Mouse (Mus musculus): ENCODE measurements around the gene Mgat4b. TPM values are rescaled to one million over a fixed set of nuclear protein-coding genes. Genes with fewer than 3 reads are reported as not detected.

Gene Mgat4b
- total RNA-seq, 1 experiment from 2014 or later: 5.5 TPM

DNA sequence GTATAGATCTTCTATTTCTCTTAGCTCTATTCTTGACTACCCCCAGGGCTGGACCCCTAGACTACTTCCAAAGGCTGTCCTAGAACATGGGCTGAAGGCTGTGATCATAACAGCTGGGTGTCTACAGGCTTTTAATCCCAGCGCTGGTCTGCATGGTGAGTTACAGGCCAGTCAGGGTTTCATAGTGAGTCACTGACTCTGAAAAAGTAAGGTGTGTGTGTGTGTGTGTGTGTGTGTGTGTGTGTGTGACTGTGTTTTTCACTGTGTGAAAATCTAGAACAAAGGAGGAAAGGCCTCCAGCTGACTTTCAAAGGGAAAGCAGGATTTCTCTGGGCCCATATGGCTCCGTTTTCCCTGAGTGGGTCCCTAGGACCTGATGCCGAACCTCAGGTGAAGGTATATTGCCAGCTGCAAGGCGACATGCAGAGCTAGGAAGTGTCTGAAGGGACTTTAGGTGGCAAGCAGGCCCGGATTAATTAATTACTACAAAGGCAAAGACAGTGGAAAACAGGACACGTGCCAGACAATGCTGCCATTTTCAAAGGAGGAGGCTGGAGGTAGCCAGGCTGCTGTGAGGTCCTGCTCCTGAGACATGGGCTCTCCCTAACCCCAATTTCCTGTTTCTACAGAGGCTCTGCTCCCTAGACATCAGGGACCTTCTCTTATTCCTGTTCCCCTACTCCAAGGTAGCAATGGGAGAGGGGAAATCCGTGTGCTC, 12.0 kb downstream of the Mgat4b start:
- no peak for ATAC-seq (ENCODE audit: extremely low read depth, insufficient number of reproducible peaks, low FRiP score, poor library complexity, severe bottlenecking)

DNA sequence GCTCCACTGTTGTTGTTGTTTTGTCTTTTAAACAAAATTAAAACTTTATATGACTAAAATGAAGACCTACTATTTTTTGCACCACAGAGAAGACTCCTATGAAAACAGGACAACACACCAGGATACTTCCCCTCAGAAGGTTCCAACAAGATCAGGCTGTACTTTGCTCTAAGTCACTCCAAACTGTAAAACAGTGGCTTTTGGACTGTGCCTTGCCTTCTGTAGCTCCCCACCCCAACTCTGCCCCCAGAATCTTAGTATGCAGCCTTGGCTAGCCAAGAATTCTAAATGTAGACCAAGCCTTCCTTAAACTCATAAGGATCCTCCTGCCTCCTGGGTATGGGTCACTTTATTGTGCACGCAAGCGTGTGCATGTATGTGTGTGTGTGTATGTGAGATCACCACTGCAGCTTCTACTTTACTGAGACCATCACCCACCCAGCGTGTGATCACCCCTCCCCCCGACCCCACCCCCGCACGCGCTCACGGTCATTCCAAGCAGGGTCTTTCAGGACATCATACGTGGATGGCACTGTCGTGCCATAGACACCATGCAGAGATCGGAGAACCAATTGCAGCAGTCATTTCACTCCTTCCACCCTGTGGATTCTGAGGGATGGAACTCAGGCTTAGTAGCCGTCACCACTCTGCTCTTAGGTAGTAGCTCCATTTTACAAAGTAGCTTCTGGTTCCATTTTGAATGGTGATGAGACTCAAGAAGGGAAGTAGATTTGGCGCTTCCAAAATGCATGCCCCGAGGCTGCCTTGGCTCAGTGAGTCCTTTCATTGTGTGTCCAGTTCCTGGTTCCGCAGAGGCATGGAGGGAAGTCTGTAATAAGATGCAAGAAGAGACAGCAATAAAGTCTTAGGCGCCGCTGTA, 13.3 kb downstream of the Mgat4b start:
- peak; percentile 7; the same call in 1 of the 2 replicates for ATAC-seq (ENCODE audit: extremely low read depth, insufficient number of reproducible peaks, low FRiP score, poor library complexity, severe bottlenecking)

- ATAC-seq (ENCODE audit: extremely low read depth, insufficient number of reproducible peaks, low FRiP score, poor library complexity, severe bottlenecking): peak; percentile 29
Measured at GRCm38 (mm10) chr11:50224671-50225530, 14.2 kb downstream of the Mgat4b start.

GRCm38 (mm10) chr11:50225611-50226378, 15.1 kb downstream of the Mgat4b start:
- ATAC-seq (ENCODE audit: extremely low read depth, insufficient number of reproducible peaks, low FRiP score, poor library complexity, severe bottlenecking): no peak

DNA sequence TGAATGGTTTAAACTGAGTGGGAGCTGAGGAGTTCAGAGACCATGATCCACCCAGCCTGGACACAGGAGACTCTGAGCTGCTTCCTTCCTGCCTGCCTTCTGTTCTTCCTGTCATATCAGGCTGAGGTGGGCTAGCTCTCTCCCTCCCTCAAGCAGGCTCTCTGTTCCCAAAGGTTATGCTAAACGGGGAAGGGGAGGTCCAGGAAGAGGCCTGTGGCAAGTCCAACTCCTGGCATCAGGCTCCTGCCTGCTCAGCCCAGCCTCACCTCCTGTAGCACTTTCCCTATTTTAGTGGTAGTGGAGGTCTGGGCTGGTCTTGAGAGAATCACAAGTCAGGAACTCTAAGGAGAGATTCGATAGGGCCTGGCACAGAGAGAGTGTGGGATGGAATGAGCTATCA, 15.7 kb downstream of the Mgat4b start:
- ATAC-seq (ENCODE audit: extremely low read depth, insufficient number of reproducible peaks, low FRiP score, poor library complexity, severe bottlenecking): no peak

DNA sequence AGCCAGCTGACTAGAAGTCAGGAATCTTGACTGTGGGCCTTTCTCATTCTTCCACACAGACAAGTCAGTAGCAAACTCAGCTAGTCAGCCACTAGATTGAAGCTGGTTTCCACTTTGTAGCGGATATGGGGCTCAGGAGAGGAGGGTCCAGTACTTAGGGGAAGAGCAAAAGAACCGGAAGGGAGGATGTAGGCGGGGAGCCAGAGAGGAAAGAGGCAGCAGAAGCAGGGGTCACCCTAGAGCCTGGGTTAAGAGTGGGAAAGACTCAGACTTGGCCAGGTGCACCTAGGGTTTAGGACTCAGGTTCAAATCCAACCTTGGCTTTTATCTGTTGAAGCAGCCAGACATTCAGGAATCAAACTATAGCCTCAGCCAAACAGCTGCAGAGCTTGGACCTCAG, 16.5 kb downstream of the Mgat4b start:
- ATAC-seq (ENCODE audit: extremely low read depth, insufficient number of reproducible peaks, low FRiP score, poor library complexity, severe bottlenecking): no peak

- ATAC-seq (ENCODE audit: extremely low read depth, insufficient number of reproducible peaks, low FRiP score, poor library complexity, severe bottlenecking): no peak
Measured at GRCm38 (mm10) chr11:50227736-50228135, 17.0 kb downstream of the Mgat4b start.

DNA sequence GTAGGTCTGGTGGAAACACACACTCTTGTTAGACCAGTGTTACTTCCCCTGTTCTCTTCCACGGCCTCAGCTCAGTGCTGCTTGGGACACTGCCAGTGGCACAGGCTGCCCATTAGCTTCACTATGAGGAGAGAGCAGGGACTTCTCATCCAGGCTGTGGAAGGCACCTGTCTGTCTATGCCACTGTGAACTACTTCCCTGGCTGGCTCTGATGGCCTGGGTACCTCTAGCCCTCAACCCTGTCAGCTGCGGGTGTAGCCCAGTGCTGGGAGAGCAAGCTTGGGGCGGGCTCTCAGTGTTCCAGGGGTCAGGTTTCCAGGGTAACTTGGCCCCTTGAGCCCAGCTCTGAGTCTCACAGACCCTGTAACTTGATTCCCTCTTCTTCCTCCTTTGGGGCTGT, 18.1 kb downstream of the Mgat4b start:
- ATAC-seq (ENCODE audit: extremely low read depth, insufficient number of reproducible peaks, low FRiP score, poor library complexity, severe bottlenecking): no peak

DNA sequence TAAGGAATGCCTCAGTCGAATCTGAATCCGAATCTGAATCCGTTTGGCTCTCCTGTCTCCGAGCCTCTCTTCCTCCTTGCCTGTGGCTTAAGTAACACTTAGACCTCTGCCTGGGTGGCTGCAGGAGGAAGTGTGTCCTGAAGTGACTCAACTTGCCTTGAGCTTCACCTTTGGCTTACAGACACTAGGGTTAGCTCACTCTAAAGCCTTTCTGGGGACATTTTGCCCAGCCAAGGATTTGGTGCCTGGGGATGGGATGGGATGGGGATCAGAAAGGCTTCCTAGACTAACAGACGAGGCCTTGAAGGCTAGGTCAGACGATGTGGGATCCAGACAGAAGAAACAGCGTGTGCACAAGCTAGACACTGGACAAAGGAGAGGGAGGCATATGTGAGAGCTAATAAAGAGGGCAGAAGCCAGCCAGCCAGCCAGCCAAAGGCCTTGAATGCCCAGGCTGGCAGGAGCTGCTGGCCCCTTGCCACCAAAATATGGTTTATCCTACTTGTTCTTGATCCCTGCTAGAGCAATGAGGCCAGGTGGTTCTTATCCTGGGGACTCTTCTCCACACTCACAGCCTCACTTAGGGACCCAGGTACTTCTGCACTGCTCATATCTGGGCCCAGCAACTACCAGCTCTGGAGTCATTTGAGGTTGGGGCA, 18.7 kb downstream of the Mgat4b start:
- peak; percentile 37 for ATAC-seq (ENCODE audit: extremely low read depth, insufficient number of reproducible peaks, low FRiP score, poor library complexity, severe bottlenecking)

DNA sequence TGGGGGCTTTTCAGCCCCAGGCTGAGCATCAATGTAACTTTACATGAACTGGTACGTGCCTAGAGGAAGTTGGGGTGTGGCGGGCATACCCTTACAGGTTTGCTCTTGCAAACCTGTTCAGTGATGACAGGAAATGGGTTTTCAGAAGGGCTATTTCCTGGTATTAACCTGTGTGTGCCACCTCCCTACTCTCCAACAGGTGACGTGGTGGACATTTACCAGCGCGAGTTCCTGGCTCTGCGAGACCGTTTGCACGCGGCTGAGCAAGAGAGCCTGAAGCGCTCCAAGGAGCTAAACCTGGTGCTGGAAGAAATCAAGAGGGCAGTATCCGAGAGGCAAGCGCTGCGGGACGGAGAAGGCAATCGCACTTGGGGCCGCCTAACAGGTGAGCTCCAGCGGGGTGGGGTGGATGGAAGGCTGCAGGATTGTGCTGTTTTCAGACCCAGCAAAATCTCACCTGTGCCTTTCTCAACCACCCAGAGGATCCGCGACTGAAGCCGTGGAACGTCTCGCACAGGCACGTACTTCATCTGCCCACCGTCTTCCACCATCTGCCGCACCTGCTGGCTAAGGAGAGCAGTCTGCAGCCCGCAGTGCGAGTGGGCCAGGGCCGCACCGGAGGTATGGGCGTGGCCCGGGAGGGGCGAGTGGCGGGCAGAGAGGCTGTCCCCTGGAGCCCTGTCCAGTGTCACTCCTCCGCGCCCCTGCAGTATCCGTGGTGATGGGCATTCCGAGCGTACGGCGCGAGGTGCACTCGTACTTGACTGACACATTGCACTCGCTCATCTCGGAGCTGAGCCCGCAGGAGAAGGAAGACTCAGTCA, 20.0 kb downstream of the Mgat4b start:
- ATAC-seq (ENCODE audit: extremely low read depth, insufficient number of reproducible peaks, low FRiP score, poor library complexity, severe bottlenecking): no peak

GRCm38 (mm10) chr11:50231411-50231810, 20.7 kb downstream of the Mgat4b start:
- peak; percentile 45; the same call in 1 of the 2 replicates for ATAC-seq (ENCODE audit: extremely low read depth, insufficient number of reproducible peaks, low FRiP score, poor library complexity, severe bottlenecking)

DNA sequence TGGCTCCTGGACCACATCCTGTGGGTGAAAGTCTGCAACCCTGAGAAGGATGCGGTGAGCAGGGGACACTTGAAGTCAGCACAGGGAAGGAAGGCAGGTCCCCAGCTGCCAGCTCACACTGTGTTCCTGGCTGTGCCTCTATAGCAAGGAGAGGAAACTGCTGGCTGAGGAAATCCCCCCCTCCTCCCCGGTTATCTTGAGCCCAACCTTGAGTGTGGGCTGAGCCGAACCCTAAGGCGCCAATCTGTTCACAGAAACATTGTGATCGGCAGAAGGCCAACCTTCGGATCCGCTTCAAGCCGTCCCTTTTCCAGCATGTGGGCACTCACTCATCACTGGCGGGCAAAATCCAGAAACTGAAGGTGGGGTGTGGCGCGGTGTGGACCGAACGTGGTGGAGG, 22.3 kb downstream of the Mgat4b start:
- ATAC-seq (ENCODE audit: extremely low read depth, insufficient number of reproducible peaks, low FRiP score, poor library complexity, severe bottlenecking): no peak

DNA sequence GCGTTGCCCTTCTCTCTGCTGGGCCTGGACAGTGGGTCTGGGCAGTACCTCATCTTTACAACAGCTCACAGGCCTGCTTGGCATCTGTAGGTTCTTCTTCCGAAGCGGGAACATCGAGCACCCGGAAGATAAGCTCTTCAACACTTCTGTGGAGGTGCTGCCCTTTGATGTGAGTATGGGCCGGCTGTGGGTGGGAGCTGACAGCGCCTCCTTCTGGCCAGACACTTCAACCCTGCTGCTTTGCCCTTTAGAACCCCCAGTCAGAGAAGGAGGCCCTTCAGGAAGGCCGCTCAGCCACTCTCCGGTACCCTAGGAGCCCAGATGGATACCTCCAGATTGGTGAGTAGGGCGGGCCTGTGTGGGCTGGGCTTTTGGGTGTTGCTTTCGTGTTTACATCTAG, 23.3 kb downstream of the Mgat4b start:
- ATAC-seq (ENCODE audit: extremely low read depth, insufficient number of reproducible peaks, low FRiP score, poor library complexity, severe bottlenecking): no peak

- no peak for ATAC-seq (ENCODE audit: extremely low read depth, insufficient number of reproducible peaks, low FRiP score, poor library complexity, severe bottlenecking)
Measured at GRCm38 (mm10) chr11:50234606-50235005, 23.9 kb downstream of the Mgat4b start.

DNA sequence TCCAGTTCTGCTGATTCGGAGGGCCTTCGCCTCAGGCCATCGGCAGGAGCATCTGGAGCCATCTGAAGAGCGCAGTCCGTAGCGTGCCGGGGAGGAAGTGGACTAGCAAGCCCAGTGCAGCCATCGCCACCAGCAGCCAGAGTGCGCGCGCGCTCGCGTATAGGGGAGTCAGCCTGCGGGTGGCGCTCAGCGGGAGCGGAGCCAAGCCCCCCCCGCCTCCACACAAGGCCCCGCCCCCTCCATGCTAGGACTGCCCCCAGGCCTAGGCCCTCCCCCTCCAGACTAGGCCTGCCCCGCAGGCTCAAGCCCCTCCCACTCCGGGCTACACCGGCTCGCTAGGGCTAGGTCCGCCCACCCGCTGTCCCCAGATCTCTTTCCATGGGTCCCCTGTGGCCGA, 25.8 kb downstream of the Mgat4b start:
- peak; percentile 77 for ATAC-seq (ENCODE audit: extremely low read depth, insufficient number of reproducible peaks, low FRiP score, poor library complexity, severe bottlenecking)

DNA sequence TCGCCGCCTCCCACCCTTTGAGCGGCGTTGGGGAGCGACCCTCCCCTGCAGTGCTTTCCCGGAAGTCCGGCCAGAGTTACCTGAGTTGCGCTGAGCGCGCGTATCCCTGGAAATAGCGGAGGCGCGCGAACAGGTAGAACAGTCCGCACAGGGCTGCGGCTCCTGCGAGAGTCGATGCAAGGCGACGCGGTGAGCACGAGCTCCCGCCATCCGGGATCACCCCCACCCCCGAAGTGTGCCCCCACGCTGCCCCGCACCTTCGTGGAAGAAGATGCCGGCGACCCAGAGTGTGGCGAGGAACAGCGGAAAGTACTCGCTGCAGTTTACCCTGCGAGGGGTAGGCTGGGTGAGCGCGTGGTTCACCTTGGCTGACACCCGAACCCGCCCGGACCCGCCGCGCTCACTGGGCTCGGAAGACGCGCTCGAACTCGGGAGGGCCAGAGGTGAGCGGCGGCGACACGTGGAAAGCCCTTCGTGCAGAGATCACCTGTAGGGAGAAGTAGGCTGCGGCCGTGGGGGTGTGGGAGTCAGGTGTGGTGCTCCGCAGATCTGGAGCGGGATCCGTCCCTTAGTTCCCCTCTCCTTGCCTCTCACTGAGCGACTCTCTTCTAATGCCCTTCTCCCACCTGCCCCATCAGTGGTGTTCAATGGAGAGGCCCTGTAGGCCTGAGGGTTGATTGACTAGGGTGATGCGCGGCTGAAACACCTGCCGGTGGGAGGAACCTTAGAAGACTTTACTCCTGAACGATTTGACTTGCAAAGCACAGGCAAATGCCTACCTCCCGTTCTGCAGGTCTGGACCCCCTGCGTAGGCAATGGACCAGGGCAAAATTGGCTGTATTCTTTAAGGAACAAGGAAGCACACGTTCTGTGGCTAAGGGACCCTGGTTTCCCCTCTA, 26.5 kb downstream of the Mgat4b start:
- no peak for ATAC-seq (ENCODE audit: extremely low read depth, insufficient number of reproducible peaks, low FRiP score, poor library complexity, severe bottlenecking)
